Mouse (Mus musculus): Measurements from ENCODE around the gene Rtn1.

Rtn1 gene

GRCm38 (mm10) chr12:72273721-72274414, 135.0 kb downstream of the Rtn1 start:
- DNase-seq (ENCODE audit: low spot score), result no peak

GRCm38 (mm10) chr12:72267614-72268013, 141.2 kb downstream of the Rtn1 start:
- DNase-seq (ENCODE audit: low spot score), result no peak

GRCm38 (mm10) chr12:72265261-72266228, 143.3 kb downstream of the Rtn1 start:
- DNase-seq (ENCODE audit: low spot score), result no peak

GRCm38 (mm10) chr12:72263213-72264103, 145.4 kb downstream of the Rtn1 start:
- no peak for DNase-seq (ENCODE audit: low spot score)

GRCm38 (mm10) chr12:72257000-72257399, 151.9 kb downstream of the Rtn1 start:
- no peak for DNase-seq (ENCODE audit: low spot score)

GRCm38 (mm10) chr12:72253040-72253439, 155.8 kb downstream of the Rtn1 start:
- DNase-seq (ENCODE audit: low spot score), result no peak

GRCm38 (mm10) chr12:72251890-72252445, 156.9 kb downstream of the Rtn1 start:
- no peak for DNase-seq (ENCODE audit: low spot score)

GRCm38 (mm10) chr12:72244951-72245350, 163.9 kb downstream of the Rtn1 start:
- no peak for DNase-seq (ENCODE audit: low spot score)

GRCm38 (mm10) chr12:72242807-72243206, 166.0 kb downstream of the Rtn1 start:
- DNase-seq (ENCODE audit: low spot score), result no peak

GRCm38 (mm10) chr12:72240506-72240905, 168.3 kb downstream of the Rtn1 start:
- no peak for DNase-seq (ENCODE audit: low spot score)

GRCm38 (mm10) chr12:72239230-72239894, 169.5 kb downstream of the Rtn1 start:
- DNase-seq (ENCODE audit: low spot score), result no peak

- no peak for DNase-seq (ENCODE audit: low spot score)
Observed at GRCm38 (mm10) chr12:72237251-72237650, 171.6 kb downstream of the Rtn1 start.

GRCm38 (mm10) chr12:72236564-72237011, 172.3 kb downstream of the Rtn1 start:
- DNase-seq (ENCODE audit: low spot score), result no peak

GRCm38 (mm10) chr12:72235621-72236351, 173.1 kb downstream of the Rtn1 start:
- DNase-seq (ENCODE audit: low spot score), result peak; percentile 38

GRCm38 (mm10) chr12:72234966-72235365, 173.9 kb downstream of the Rtn1 start:
- DNase-seq (ENCODE audit: low spot score), result no peak

- no peak for DNase-seq (ENCODE audit: low spot score)
Observed at GRCm38 (mm10) chr12:72234151-72234550, 174.7 kb downstream of the Rtn1 start.

GRCm38 (mm10) chr12:72232826-72233790, 175.7 kb downstream of the Rtn1 start:
- DNase-seq (ENCODE audit: low spot score), result no peak

- no peak for DNase-seq (ENCODE audit: low spot score)
Observed at GRCm38 (mm10) chr12:72232176-72232575, 176.7 kb downstream of the Rtn1 start.

Measured in layer of hippocampus, adult 9-10 months (tissue).